Mouse (Mus musculus) liver, embryonic 15.5 days (tissue): ENCODE measurements around the gene Ppp1r27. TPM values are rescaled to one million over a fixed set of nuclear protein-coding genes. Genes with fewer than 3 reads are reported as not detected.
"Not testable (repeated sequence)": the region's sequence is repeated elsewhere in the genome, so short reads cannot be mapped to it uniquely, and the experiment has no call there.

Experiments used
- ATAC-seq: fragments of 200-750 bp; cut with Nextera tagmentation; 2 replicates; pipeline ENCODE4 v1.8.0; 2017; ENCODE audit warnings: moderate number of reproducible peaks, mild to moderate bottlenecking, moderate library complexity; ENCODE audit not compliant: insufficient read depth
- H3K27ac ChIP-seq: fragments of 300-500 bp; sonication (generic); replicated peaks from 2 replicates; pipeline ENCODE4 v1.5.1; 2015; ENCODE audit warnings: mild to moderate bottlenecking, inconsistent platforms
- H3K27me3 ChIP-seq: fragments of 300-500 bp; sonication (generic); 2 replicates; pipeline ENCODE4 v1.6.1; 2015; ENCODE audit warnings: mild to moderate bottlenecking, inconsistent platforms
- H3K36me3 ChIP-seq: fragments of 300-500 bp; sonication (generic); replicated peaks from 2 replicates; pipeline ENCODE4 v1.6.1; 2015; ENCODE audit warnings: moderate library complexity, mild to moderate bottlenecking, inconsistent platforms
- H3K4me1 ChIP-seq: fragments of 300-500 bp; sonication (generic); replicated peaks from 2 replicates; pipeline ENCODE4 v1.6.1; 2015; ENCODE audit warnings: inconsistent platforms
- H3K4me2 ChIP-seq: fragments of 300-500 bp; sonication (generic); 2 replicates; pipeline ENCODE4 v1.6.1; 2015; ENCODE audit warnings: moderate library complexity, mild to moderate bottlenecking, inconsistent platforms
- H3K4me3 ChIP-seq: fragments of 300-500 bp; sonication (generic); replicated peaks from 2 replicates; pipeline ENCODE4 v1.5.1; 2015; ENCODE audit warnings: mild to moderate bottlenecking, inconsistent platforms
- H3K9ac ChIP-seq: fragments of 300-500 bp; sonication (generic); 2 replicates; pipeline ENCODE4 v1.6.1; 2015; ENCODE audit warnings: moderate library complexity, mild to moderate bottlenecking, inconsistent platforms
- H3K9me3 ChIP-seq: fragments of 300-500 bp; sonication (generic); replicated peaks from 2 replicates; pipeline ENCODE4 v1.6.1; 2016; ENCODE audit warnings: inconsistent platforms
- WGBS: fragments of 180-500 bp; shearing (Covaris S2); methylation state at CpG from one replicate; pipeline ENCODE4 v1.1.7; 2015; ENCODE audit warnings: mixed read lengths; ENCODE audit not compliant: insufficient replicate concordance; 5-methylcytosine and 5-hydroxymethylcytosine counted together
- polyA plus RNA-seq: library from polyadenylated mRNA; unstranded; fragments of >200 nt; fragmentation: Nextera tagmentation; extraction: Ambion mirVana; gene quantifications from 2 replicates; pipeline ENCODE4 v1.2.1, GENCODE M21; 2015

The Ppp1r27 gene
- polyA plus RNA-seq, 1 experiment from 2014 or later = 0.38 TPM

DNA sequence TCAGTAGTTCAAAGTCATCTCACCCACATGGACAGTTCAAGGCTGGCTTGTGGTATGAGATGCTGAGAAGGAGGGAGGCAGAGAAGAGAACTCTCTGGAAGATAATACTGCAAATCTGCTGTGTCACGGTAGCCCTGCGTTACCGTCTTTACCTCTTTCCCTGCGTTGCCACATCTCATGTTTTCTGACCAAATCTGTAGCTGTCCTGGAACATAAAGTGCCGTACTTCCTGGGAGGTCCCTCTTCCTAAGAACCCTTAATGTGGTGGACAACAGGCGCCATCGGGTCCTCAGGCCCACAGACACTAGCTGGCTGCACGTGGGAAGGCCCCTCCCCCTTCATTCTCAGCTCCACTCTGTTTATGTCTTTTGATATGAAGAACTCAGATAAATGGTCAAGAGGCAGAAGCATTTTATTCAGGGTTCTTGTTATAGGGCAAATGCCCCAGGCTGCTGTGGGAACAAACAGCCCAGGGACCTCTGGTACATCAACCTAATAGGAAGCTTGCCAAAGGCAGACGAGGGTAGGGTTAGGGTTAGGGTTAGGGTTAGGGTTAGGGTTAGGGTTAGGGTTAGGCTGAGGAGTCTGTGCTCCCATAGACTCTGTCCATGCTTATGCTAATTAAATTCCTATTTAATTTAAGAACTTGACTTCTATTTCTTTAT, 23.1 kb downstream of the Ppp1r27 start:
- Histone ChIP-seq H3K4me1 (peaks cover 28% of the 10 kb centered on the region), H3K9me3 (no peaks in the 10 kb centered on the region), H3K4me2 (no peak overlapping the region; the same call in 1 of the 2 replicates), H3K27ac (peak overlapping the region; percentile 29; the same call in 1 of the 2 replicates), H3K4me3 (no peak overlapping the region), H3K9ac (no peak overlapping the region), H3K27me3 (peaks cover 55% of the 10 kb centered on the region), H3K36me3 (no peaks in the 10 kb centered on the region)
- ATAC-seq = no peak
- WGBS = 40% methylated on average over 9 of the region's 9 CpGs

DNA sequence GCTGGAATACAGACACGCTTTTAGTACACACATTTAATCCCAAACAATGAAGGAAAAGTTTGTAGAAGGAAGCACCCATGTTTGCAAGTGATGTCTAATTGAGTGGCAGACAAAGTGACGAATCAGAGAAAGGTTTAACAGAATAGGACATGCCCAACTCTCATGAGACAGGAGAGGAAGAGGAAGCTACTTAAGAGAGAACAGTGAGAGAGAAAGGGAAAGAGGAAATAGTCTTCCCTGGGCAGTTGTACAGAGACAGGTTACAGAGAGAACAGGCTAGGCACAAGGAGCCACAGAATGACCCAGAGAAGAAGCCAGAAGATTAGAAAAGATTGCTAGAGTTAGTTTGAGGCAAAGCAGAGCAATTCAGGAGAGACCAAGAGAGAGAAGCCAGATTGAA, 25.0 kb downstream of the Ppp1r27 start:
- H3K4me3 ChIP-seq = no peak overlapping the region
- no peak overlapping the region for H3K9ac ChIP-seq
- peaks cover 35% of the 10 kb centered on the region for H3K4me1 ChIP-seq
- peaks cover 37% of the 10 kb centered on the region for H3K27me3 ChIP-seq
- no peak for ATAC-seq
- WGBS = 61% methylated on average over 2 of the region's 2 CpGs
- no peaks in the 10 kb centered on the region for H3K9me3 ChIP-seq
- H3K4me2 ChIP-seq = no peak overlapping the region
- no peaks in the 10 kb centered on the region for H3K36me3 ChIP-seq
- H3K27ac ChIP-seq = no peak overlapping the region

DNA sequence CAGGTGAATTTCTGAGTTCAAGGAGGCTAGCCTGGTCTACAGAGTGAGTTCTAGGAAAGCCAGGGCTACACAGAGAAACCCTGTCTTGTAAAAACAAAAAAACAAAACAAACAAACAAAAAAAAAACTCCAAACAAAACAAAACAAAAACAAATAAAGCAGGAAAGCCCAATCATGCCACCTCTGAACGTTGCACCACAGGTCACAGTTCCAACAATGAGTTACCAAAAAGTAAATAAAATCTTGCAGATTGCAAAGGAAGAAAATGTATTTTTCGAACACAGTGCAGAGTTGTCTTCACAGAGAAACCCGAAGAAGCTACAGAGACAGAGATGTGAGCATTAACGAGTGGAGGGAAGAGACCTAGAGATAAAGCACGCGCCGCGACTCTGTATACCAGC, 28.4 kb downstream of the Ppp1r27 start:
- no peak for ATAC-seq
- peaks cover 41% of the 10 kb centered on the region for H3K4me1 ChIP-seq
- H3K27ac ChIP-seq = no peak overlapping the region
- no peaks in the 10 kb centered on the region for H3K9me3 ChIP-seq
- 65% methylated on average over 8 of the region's 8 CpGs for WGBS
- H3K9ac ChIP-seq = no peak overlapping the region
- 0 out of 2 replicates have a peak, but pooled peaks cover 3% of the 10 kb centered on the region for H3K27me3 ChIP-seq
- H3K36me3 ChIP-seq = no peaks in the 10 kb centered on the region
- H3K4me3 ChIP-seq = no peak overlapping the region
- H3K4me2 ChIP-seq = no peak overlapping the region

DNA sequence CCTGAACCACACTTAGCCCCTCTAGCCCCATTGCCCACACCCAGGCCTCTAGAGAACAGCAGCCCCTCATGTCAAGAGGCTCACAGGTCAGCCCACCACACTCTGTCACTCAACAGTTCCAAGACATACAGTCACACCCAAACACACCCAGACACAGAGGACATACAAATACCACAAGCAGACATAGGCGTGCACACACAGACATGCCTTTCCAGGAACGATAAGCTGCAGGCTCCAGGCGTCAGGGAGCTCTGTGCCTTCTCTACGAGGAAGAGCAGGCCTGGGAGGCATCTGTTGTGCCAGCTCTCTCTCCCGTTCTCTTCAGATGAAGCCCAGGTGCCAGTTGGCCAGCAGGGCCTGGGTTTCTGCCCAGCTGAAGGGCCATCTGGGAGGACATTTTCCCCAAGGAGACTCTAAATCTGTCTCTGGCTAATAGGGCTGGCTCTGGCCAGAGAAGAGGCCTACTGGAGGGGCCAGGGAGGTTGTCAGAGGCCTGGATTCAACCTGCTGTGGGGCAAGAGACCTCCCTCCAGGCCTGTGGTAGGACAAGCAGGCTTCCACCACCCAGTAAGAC, 29.9 kb downstream of the Ppp1r27 start:
- ATAC-seq = peak; percentile 81
- Histone ChIP-seq H3K4me3 (no peak overlapping the region), H3K4me2 (peak overlapping the region; percentile 44), H3K36me3 (no peaks in the 10 kb centered on the region), H3K4me1 (peaks cover 40% of the 10 kb centered on the region), H3K9ac (no peak overlapping the region), H3K9me3 (no peaks in the 10 kb centered on the region), H3K27me3 (no peaks in the 10 kb centered on the region), H3K27ac (peak overlapping the region; percentile 77)
- 36% methylated on average over 5 of the region's 5 CpGs for WGBS

DNA sequence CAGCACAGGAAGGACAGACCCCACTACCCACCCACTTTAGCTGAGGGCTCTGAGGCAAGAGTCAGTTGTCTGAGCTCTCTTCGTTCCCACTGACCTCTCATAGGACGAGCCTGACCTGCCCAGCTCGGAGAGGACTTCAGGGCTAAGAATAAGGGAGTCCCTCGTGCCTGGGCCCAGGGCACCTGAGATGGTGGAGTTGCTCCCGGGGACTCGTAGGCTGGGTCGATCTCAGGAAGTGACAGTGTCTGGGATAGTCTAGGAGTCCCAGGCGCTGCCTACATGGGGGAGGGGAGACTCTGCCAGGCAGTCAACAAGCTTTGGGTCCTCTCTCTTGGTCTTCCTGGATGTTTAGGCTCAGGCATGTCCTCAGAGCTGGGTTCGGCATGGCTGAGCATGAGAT, 30.4 kb downstream of the Ppp1r27 start:
- WGBS = 61% methylated on average over 9 of the region's 9 CpGs
- H3K9me3 ChIP-seq = no peaks in the 10 kb centered on the region
- peak overlapping the region; percentile 77 for H3K27ac ChIP-seq
- H3K4me3 ChIP-seq = no peak overlapping the region
- peak overlapping the region; percentile 44 for H3K4me2 ChIP-seq
- no peak overlapping the region for H3K9ac ChIP-seq
- H3K27me3 ChIP-seq = no peaks in the 10 kb centered on the region
- peak; percentile 9; the same call in 1 of the 2 replicates for ATAC-seq
- H3K36me3 ChIP-seq = no peaks in the 10 kb centered on the region
- H3K4me1 ChIP-seq = peaks cover 46% of the 10 kb centered on the region

DNA sequence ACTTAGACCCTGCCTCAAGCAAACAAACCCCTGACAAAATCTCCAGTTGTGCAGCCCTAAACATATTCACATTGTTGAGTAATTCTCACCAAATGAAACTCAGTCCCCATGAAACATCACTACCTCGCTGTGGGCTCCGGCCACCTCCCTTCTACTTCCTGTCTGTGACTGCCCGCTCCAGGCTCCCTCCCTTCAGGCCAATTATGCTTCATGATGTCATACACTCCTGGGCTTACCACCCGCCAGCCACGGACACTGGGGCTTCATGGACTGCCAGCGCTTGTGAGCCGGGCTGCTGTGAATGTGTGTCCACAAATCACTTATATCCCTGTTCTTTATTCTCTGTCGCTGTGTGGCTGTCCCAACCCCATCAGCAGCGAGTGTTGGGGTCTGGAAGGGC, 31.2 kb downstream of the Ppp1r27 start:
- no peaks in the 10 kb centered on the region for H3K9me3 ChIP-seq
- no peaks in the 10 kb centered on the region for H3K27me3 ChIP-seq
- H3K9ac ChIP-seq = no peak overlapping the region
- H3K4me3 ChIP-seq = no peak overlapping the region
- H3K36me3 ChIP-seq = no peaks in the 10 kb centered on the region
- H3K4me2 ChIP-seq = peak overlapping the region; percentile 20
- WGBS = 33% methylated on average over 9 of the region's 9 CpGs
- 0 out of 2 replicates have a peak overlapping the region, but pooled peaks have one; percentile 24 for H3K27ac ChIP-seq
- peaks cover 49% of the 10 kb centered on the region for H3K4me1 ChIP-seq
- no peak for ATAC-seq

DNA sequence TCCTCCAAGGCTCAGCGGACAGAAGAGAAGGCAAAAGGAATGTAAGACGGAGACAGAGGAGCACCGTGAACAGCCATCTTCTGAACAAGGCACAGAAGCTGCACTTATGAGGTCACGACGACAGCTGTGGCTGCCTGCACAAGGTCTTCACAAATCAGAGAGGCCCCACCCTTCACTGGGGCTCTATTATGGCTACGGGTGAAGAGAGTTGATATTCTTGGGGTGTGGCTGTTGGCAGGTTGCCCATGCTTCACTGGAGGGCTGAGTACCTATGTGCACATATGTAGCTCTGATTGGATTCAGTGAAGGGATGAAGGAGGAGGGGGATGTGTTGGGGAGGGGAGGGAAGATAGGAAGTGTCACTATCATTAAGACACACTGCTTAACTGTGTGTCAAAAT, 32.4 kb downstream of the Ppp1r27 start:
- Histone ChIP-seq H3K9me3 (no peaks in the 10 kb centered on the region), H3K4me2 (no peak overlapping the region; the same call in 1 of the 2 replicates), H3K36me3 (no peaks in the 10 kb centered on the region), H3K9ac (no peak overlapping the region), H3K27me3 (no peaks in the 10 kb centered on the region), H3K27ac (peak overlapping the region; percentile 53; the same call in 1 of the 2 replicates), H3K4me3 (no peak overlapping the region), H3K4me1 (peaks cover 49% of the 10 kb centered on the region)
- peak; percentile 17; the same call in 1 of the 2 replicates for ATAC-seq
- 39% methylated on average over 6 of the region's 6 CpGs for WGBS

DNA sequence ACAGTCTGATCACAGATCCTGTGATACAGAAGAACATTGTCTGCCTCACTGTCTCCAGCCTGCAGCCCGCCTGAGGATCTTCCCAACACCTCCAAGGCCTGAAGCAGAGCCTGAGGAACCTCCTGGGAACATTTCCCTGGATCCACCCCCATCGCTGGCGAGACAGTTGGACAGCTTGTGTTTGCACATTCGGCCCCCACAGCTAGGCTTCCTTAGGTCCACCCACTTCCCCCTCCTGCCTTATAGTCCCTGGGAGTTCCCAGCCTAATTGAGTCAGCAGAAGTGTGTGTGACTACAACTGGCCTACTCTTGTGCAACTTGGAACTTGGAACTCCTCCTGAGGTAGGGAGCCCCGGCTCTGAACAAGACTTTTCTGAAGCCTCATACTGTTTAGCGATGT, 32.9 kb downstream of the Ppp1r27 start:
- ATAC-seq = no peak
- H3K4me1 ChIP-seq = peaks cover 49% of the 10 kb centered on the region
- H3K4me2 ChIP-seq = 0 out of 2 replicates have a peak overlapping the region, but pooled peaks have one; percentile 10
- no peaks in the 10 kb centered on the region for H3K36me3 ChIP-seq
- H3K4me3 ChIP-seq = no peak overlapping the region
- peak overlapping the region; percentile 53; the same call in 1 of the 2 replicates for H3K27ac ChIP-seq
- 35% methylated on average over 6 of the region's 6 CpGs for WGBS
- H3K27me3 ChIP-seq = no peaks in the 10 kb centered on the region
- H3K9me3 ChIP-seq = no peaks in the 10 kb centered on the region
- no peak overlapping the region for H3K9ac ChIP-seq

DNA sequence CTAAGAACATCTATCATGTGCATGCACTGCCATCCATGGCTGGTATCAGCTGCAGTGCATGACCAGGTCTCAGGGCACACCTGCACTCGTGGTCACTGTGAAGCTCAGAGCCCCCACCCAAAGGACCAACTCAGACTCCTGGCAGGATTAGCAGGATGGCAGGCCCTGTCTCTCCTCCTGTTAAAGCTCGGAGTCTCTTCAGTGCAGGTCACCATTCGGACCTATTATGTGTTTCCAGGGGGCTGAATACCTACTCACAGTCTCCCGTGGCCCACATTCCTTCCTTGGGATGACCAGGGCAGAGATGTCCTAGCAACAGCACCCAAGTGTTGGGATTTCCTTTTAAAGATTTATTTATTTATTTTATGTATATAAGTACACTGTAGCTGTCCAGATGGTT, 33.8 kb downstream of the Ppp1r27 start:
- Histone ChIP-seq H3K9me3 (no peaks in the 10 kb centered on the region), H3K4me2 (no peak overlapping the region), H3K4me1 (peaks cover 49% of the 10 kb centered on the region), H3K9ac (no peak overlapping the region), H3K27me3 (no peaks in the 10 kb centered on the region), H3K36me3 (no peaks in the 10 kb centered on the region), H3K27ac (no peak overlapping the region), H3K4me3 (no peak overlapping the region)
- WGBS = 57% methylated on average over 4 of the region's 4 CpGs
- ATAC-seq = no peak

DNA sequence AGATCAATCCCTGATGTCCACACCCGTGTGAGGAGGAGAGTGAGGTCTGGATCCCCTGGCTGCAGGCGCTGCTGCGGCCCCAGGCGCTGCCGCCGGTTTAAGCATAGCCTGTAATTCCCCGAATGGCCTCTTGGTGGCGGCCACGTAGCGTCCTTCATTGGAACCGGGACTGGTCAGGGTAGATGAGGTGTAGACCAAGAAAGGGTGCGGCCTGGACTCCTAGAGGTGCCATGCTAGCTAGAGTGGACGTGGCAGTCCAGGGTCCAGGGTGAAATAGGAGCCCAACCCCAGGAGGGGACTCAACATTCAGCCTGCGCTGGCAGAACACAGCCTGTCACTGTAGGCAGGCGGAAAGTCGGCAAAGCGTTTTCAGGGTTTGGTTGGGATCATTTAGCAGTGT, 35.3 kb downstream of the Ppp1r27 start:
- Histone ChIP-seq H3K9ac (no peak overlapping the region), H3K4me3 (no peak overlapping the region), H3K4me2 (no peak overlapping the region), H3K4me1 (peaks cover 51% of the 10 kb centered on the region), H3K36me3 (no peaks in the 10 kb centered on the region), H3K27me3 (no peaks in the 10 kb centered on the region), H3K9me3 (no peaks in the 10 kb centered on the region), H3K27ac (no peak overlapping the region)
- WGBS = 18% methylated on average over 17 of the region's 17 CpGs
- peak; percentile 32; the same call in 1 of the 2 replicates for ATAC-seq

DNA sequence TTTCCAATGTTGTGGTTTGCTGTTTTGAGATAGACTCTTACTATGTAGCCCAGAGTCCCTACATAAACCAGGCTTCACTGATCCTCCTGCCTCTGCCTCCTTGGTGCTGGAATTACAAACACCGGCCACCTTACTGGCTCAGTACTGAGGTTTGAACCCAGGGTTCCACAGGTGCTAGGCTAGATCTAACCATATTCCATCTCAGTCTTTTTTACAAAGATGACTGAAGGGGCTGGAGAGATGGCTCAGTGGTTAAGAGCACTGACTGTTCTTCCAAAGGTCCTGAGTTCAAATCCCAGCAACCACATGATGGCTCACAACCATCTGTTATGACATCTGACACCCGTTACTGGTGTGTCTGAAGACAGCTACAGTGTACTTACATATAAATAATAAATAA, 36.7 kb downstream of the Ppp1r27 start:
- not testable (repeated sequence) for H3K4me2 ChIP-seq, H3K9ac ChIP-seq, H3K27ac ChIP-seq, H3K36me3 ChIP-seq, H3K27me3 ChIP-seq, H3K4me3 ChIP-seq, H3K9me3 ChIP-seq, ATAC-seq
- WGBS = 75% methylated on average over 2 of the region's 2 CpGs
- peaks cover 50% of the 10 kb centered on the region for H3K4me1 ChIP-seq
